Mouse (Mus musculus) frontal cortex, postnatal 10 days (tissue): Measurements from ENCODE around the gene Txndc15.

ENCODE experiments used
- DNase-seq, 2 experiments: peaks; one replicate each; pipeline ENCODE4 v3.0.0; 2022; ENCODE audit warnings: low spot score in 2 of 2, mixed read lengths in 1 of 2

Gene Txndc15

GRCm38 (mm10) chr13:55730716-55731115, 16.3 kb downstream of the Txndc15 start:
- DNase-seq, result no peak

DNA sequence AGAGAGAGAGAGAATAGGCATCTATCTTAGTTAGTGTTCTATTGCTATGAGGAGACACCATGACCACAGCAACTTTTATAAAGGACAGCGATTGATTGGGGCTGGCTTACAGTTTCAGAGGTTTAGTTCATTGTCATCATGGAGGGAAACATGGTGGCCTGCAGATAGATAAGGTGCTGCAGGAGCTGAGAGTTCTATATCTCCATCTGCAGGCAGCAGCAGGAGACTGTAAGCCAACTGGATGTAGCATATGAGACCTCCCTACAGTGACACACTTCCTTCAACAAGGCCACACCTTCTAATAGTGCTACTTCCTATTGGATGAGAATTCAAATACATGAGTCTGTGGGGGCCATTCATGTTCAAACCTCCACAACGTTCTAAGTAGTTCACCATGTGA, 17.7 kb downstream of the Txndc15 start:
- DNase-seq, result no peak

DNA sequence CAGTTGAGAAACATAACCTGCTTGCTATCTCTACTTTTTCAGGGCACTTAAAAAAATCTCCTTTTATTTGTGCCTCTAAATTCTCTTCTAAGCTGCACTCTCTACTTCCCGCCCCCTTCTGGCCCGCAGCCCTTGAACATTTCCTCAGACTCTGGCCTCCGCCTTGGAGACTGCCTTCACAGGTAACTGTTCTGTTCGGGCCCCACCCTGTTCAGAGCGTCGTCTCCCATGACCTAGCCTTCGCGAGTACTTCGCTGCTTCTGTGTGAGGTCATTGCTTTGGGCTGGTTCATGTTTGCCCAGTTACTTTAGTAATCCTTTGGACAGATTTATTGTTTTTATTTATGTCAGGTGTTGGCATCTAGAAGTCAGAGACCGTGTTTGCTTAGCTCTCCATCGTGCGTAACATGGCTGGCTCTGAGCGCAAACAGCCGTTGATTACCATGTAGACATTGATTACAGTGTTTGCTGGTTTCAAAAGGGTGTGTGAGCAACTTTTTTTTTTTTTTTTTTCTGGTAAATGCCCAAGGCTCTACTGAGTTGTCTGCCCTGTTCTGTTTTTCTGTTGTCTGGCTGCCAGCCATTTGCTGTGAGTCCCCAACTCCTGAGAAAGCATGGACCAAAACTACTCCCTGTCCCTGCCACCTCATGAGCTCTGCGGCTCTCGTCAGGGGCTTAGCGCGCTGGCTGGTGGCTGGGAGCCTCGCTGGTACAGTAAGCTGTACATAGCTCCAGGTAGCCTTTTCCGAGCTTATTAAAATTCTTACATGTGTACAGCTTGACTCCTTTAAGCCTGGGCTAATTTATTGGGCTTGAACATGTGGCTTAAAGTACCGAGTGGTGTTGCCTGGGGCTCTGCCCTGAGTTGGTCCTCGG, 19.4 kb downstream of the Txndc15 start:
- DNase-seq, result no peak

GRCm38 (mm10) chr13:55737885-55738284, 23.4 kb downstream of the Txndc15 start:
- no peak for DNase-seq

DNA sequence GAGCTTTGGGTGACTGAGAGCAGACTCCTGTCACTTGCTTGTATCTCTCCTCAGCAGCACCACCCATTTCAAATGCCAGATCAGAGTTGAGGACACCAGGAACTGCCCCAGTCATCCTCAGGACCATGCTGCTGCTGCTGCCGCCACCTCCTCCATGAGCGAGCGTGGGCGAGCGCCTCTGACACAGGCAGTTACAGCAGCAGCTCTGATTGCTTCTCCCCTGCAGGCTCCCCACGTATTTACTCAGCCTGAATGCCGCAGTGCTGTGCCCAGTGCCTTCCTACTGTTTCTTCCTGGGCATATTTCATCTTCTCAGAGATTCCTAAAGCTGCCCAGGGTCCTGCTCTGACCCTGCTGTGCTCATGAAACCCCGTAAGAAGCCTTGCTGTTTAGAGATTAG, 27.9 kb downstream of the Txndc15 start:
- no peak for DNase-seq

- no peak for DNase-seq
Observed at GRCm38 (mm10) chr13:55754380-55754779, 39.9 kb downstream of the Txndc15 start.

- DNase-seq, result no peak
Observed at GRCm38 (mm10) chr13:55756789-55757188, 42.3 kb downstream of the Txndc15 start.

DNA sequence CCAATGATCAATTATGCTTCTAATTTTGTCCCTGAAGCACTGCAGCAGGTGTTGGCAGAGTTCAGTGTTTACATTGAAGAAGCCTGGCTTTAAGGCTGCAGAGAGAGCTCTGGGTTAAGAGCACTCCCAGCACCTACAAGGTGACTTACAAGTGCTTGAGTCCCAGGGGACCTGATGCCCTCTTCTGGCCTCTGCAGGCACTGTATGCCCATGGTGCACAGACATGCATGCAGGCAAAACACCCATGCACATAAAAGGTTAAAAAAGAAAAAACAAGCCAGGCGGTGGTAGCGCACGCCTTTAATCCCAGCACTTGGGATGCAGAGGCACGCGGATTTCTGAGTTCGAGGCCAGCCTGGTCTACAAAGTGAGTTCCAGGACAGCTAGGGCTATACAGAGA, 43.2 kb downstream of the Txndc15 start:
- no peak for DNase-seq

GRCm38 (mm10) chr13:55760576-55760975, 46.1 kb downstream of the Txndc15 start:
- DNase-seq, result no peak

- DNase-seq, result no peak
Observed at GRCm38 (mm10) chr13:55761486-55761885, 47.0 kb downstream of the Txndc15 start.

DNA sequence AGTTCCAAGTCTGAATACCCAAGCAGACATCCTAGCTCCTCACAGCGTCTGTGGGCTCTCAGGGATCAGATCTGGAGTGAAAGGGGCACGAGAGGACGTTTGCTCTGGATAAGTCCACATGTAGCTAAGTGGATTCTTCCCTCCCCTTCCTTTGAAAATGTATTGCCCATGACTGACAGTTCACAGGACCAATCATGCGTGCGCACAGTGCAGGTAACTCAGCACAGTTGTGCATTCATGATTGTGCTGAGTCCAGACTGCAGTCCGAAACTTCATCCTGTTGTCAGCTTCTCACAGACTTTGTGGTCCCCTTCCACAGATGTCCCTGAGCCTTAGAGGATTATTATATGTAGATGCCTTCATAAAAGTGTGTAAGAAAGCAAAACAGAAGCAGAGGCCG, 59.9 kb downstream of the Txndc15 start:
- DNase-seq, result no peak

DNA sequence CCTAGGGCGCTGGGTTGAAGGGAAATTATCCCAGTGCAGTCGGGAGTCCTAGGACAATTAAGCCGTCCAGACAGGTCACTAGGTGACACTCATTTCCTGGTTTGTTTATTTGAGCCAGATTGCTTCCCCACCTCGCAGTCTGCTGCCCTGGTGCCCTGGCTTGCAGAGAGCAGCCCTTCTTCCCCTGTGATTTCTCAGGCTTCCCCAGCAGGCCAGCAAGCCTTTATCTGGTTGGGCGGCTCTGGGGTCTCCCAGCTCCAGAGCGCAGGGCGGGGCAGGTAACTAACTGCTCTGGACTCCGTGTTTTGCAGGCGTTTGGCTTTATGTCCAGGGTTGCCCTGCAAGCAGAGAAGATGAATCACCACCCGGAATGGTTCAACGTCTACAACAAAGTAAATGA, 60.6 kb downstream of the Txndc15 start:
- no peak for DNase-seq
